Mouse (Mus musculus): Measurements from ENCODE around the gene Abr.

- no peak for TF ChIP-seq CTCF (IDR thresholded peaks at IDR 0.05; ENCODE audit: borderline replicate concordance, insufficient read depth, low read length)
- no peak for TF ChIP-seq POLR2A (IDR thresholded peaks at IDR 0.05; ENCODE audit: low read depth, low read length)
These were observed 8.4 kb upstream of the Abr start for GRCm38 (mm10) chr11:76630487-76630886.
